Mouse (Mus musculus) G1E (cell line): ENCODE data around the gene Timmdc1. TPM values are rescaled to one million over a fixed set of nuclear protein-coding genes. Genes with fewer than 3 reads are reported as not detected.

ENCODE experiments used
- ATAC-seq: 2 replicates; pipeline ENCODE4 v1.8.0; 2016; ENCODE audit warnings: mild to moderate bottlenecking; ENCODE audit not compliant: insufficient number of reproducible peaks, poor library complexity, low FRiP score, severe bottlenecking; ENCODE audit errors: extremely low read depth
- DNase-seq: peaks from one replicate; pipeline ENCODE4 v3.0.0; 2012; ENCODE audit warnings: low spot score
- H3K27me3 ChIP-seq: 2 replicates; pipeline ENCODE4 v1.6.1; 2012; ENCODE audit warnings: mild to moderate bottlenecking, low read length, inconsistent platforms; ENCODE audit not compliant: insufficient read depth
- H3K36me3 ChIP-seq: replicated peaks from 2 replicates; pipeline ENCODE3; 2012; ENCODE audit warnings: mild to moderate bottlenecking, inconsistent platforms
- H3K4me1 ChIP-seq: 2 replicates; pipeline ENCODE4 v1.6.1; 2012; ENCODE audit warnings: low read depth, low read length, inconsistent platforms, mixed read lengths; ENCODE audit not compliant: insufficient read depth
- H3K4me3 ChIP-seq: 2 replicates; pipeline ENCODE4 v1.5.1; 2012; ENCODE audit warnings: low read depth, mild to moderate bottlenecking, inconsistent platforms, low read length, moderate library complexity, mixed read lengths
- H3K9me3 ChIP-seq: replicated peaks from 2 replicates; pipeline ENCODE4 v1.6.1; 2012; ENCODE audit warnings: inconsistent platforms
- CTCF ChIP-seq: IDR thresholded peaks from 2 replicates; pipeline ENCODE4 v1.5.1; 2012; ENCODE audit warnings: low read depth, low read length, inconsistent platforms, mixed read lengths
- GATA1 ChIP-seq: IDR thresholded peaks from 2 replicates; pipeline ENCODE4 v1.6.1; 2012; ENCODE audit warnings: borderline replicate concordance, low read length, inconsistent platforms, mixed read lengths
- GATA2 ChIP-seq: IDR thresholded peaks from 2 replicates; pipeline ENCODE4 v1.6.1; 2012; ENCODE audit warnings: low read depth, low read length, inconsistent platforms, borderline replicate concordance
- POLR2AphosphoS5 ChIP-seq: IDR thresholded peaks from 2 replicates; pipeline ENCODE4 v1.6.1; 2012; ENCODE audit warnings: low read depth, low read length, inconsistent platforms; ENCODE audit not compliant: insufficient replicate concordance
- TAL1 ChIP-seq: conservative IDR thresholded peaks from 2 replicates; pipeline ENCODE4 v1.6.1; 2012; ENCODE audit warnings: low read depth, low read length, inconsistent platforms, mixed read lengths
- polyA plus RNA-seq: library from polyadenylated mRNA; stranded (reverse); fragments of >175 nt; gene quantifications from 2 replicates; pipeline ENCODE4 v1.2.3, GENCODE M21; 2012
- total RNA-seq, 2 experiments: library from RNA; stranded (forward) in 1 of 2; stranded (reverse) in 1 of 2; fragments of 200-1000 nt in 1 of 2; fragments of >200 nt in 1 of 2; fragmentation: Nextera tagmentation in 1 of 2; gene quantifications; 2 replicates each; pipeline ENCODE4 v1.2.3; 2014 to 2017

Timmdc1 gene
- total and polyA plus RNA-seq, 3 experiments = 25.9 to 38.7 (median 27.0) TPM

DNA sequence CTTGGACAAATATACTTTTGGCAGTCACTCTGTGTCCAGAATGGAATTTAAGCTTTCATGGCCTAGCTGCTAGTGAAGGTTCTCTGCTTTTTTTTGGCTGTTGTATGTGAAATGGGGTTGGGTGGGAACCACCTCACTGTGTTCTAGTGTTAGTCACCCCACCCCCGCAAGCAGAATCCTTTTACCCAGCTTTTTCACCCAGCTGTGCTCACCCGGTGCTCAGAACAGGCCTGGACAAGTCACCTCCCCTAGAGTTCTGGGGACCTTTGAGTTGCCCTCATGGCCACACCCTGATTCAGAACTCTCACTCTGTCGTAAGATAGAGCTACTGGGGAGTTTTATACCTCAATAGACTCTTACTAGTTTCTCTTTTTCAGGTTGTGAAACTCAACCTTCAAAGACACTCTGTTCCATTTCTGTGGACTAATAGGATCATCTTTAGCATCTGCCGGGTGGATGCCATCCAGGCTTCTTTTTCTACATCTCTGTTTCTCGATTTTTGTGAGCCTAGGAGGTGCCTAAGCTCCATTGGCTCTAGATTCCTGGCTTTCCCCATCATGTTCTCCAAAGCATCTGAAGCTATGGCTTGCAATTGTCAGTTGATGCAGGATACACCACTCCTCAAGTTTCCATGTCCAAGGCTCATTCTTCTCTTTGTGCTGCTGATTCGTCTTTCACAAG is 63.7 kb downstream of the Timmdc1 start:
- Histone ChIP-seq H3K36me3 (no peaks in the 10 kb centered on the region), H3K9me3 (no peaks in the 10 kb centered on the region), H3K4me3 (peak overlapping the region; percentile 49; the same call in 1 of the 2 replicates), H3K27me3 (0 out of 2 replicates have a peak, but pooled peaks cover 2% of the 10 kb centered on the region), H3K4me1 (peaks cover 76% of the 10 kb centered on the region)
- ATAC-seq (peak; percentile 61; the same call in 1 of the 2 replicates), DNase-seq (peak; percentile 47)
- TF ChIP-seq CTCF = no peak
- TF ChIP-seq GATA2 = no peak
- no peak for TF ChIP-seq POLR2AphosphoS5
- no peak for TF ChIP-seq TAL1
- TF ChIP-seq GATA1 = no peak

DNA sequence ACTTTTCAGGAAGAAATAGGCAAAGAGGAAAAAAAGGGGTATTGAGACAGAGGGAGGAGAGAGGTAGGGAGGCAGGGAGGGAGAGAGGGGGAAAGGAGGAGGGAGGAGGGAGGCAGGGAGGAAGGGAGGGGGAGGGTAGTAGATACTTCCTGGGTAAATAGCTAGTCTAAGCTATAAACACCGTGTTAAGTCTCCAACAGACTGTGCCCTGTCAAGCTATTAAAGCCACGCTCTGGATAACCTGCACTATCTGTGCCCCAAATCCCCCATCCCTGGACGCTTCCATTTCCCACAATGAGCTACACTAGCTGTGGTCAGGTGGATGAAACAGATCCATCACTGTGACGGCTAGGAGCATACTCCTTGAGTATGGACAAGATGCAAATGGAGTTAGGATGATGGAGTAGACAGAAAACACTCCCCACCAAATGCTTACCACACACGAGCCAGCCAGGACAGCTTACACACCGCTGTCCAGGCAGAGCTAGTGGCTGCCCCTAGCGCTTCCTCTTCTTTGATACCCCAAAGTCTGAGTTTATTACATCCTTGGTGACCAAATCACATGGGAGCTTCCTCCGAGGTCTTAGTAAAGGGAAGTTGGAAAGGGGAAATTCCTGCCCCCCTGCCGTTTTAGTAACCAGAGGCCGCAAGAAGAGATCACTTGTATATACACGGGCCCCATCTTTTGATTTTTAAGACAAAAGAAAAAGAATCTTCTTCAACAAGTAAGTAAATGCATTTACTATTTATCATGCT is 65.5 kb downstream of the Timmdc1 start:
- ATAC-seq (no peak), DNase-seq (peak; percentile 45)
- peak overlapping the region; percentile 40 for H3K4me3 ChIP-seq
- H3K36me3 ChIP-seq = no peaks in the 10 kb centered on the region
- no peaks in the 10 kb centered on the region for H3K27me3 ChIP-seq
- H3K4me1 ChIP-seq = peaks cover 70% of the 10 kb centered on the region
- no peaks in the 10 kb centered on the region for H3K9me3 ChIP-seq
- TF ChIP-seq GATA1 (no peak), POLR2AphosphoS5 (no peak), GATA2 (no peak), TAL1 (no peak), CTCF (no peak)

- Histone ChIP-seq H3K4me1 (peaks cover 75% of the 10 kb centered on the region), H3K27me3 (no peaks in the 10 kb centered on the region), H3K9me3 (no peaks in the 10 kb centered on the region), H3K36me3 (peaks cover 5% of the 10 kb centered on the region), H3K4me3 (no peak within 1 kb of the TSS)
- no peak for ATAC-seq
- DNase-seq = no peak
- TF ChIP-seq TAL1 (no peak), CTCF (no peak), POLR2AphosphoS5 (no peak), GATA2 (no peak), GATA1 (no peak)
Observed at GRCm38 (mm10) chr16:38455511-38456418, 66.7 kb downstream of the Timmdc1 start, which contains the start of gene Cd80. TSS of gene Cd80 (plus strand) at chr16:38455561.

DNA sequence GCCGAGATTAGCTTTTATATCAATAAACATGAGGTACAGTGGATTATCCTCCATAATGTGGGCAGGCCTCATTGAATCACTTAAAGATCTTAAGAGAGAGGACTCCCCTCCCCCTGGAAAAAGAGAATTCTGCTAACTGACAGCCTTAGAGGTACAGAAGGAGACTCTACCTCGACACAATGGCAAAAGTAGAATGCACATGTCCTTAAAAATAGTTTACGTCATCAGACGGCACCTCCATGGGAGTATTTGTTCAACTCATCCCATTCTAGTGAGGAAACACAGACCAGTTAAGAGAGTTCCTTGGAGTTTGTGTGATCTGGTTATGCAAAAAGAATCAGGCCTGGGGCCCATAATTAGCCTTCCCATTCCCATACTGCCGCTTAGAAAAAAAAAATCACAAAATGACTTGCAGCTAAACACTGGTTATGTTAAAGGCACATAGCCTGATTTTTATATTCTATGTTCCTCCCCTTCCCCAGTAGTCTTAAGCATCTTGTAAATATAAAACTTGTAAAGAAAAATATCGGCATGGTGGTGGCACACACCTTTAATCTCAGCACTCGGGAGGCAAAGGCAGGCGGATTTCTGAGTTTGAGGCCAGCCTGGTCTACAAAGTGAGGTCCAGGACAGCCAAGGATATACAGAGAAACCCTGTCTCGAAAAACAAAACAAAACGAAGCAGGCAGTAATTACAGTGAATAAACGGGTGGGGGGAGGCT is 67.8 kb downstream of the Timmdc1 start:
- Histone ChIP-seq H3K27me3 (no peaks in the 10 kb centered on the region), H3K9me3 (no peaks in the 10 kb centered on the region), H3K36me3 (peaks cover 15% of the 10 kb centered on the region), H3K4me3 (no peak overlapping the region), H3K4me1 (peaks cover 85% of the 10 kb centered on the region)
- no peak for DNase-seq
- ATAC-seq = no peak
- no peak for TF ChIP-seq TAL1
- no peak for TF ChIP-seq GATA2

DNA sequence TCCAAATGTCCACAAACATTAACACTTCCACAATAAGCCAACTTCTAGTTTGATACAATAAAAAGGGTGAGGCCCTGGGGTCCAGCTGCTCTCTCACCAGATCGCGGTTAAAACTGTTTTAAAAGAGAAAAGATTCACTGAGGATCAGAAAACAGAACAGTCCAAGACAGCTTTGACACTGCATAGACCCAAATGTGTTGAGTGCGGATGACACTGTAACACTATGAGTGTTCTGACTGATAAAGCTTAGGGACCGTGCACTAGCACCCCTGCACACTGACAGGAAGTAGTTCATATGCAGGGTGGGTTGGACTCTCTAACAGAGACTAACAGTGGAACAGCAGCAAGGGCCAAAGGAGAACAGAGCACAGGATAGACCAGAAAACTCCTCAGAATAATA is 68.5 kb downstream of the Timmdc1 start:
- TF ChIP-seq POLR2AphosphoS5 = no peak
- TF ChIP-seq GATA1 = no peak
- no peak for TF ChIP-seq CTCF
- no peak for TF ChIP-seq TAL1
- TF ChIP-seq GATA2 = no peak
- Histone ChIP-seq H3K4me1 (peaks cover 86% of the 10 kb centered on the region), H3K4me3 (no peak overlapping the region; the same call in 1 of the 2 replicates), H3K36me3 (peaks cover 23% of the 10 kb centered on the region), H3K27me3 (no peaks in the 10 kb centered on the region), H3K9me3 (no peaks in the 10 kb centered on the region)
- peak; percentile 72 for ATAC-seq
- DNase-seq = no peak

DNA sequence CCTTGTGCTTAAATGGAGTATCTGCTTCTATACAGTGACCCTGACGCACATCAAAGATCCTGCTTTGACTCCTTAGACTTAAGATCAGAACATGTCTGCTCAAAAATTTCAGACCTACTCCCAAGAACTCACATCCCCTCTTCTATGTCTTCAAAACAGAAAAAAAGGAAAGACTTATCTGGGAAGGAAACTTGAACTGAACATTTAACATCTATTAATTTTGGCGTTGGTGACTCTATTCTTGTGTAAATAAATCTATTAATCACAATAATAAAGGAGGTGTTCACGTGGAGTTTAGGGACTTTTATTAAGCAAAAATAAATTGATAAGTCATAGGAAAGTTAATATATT is 69.3 kb downstream of the Timmdc1 start:
- no peak for DNase-seq
- H3K27me3 ChIP-seq = no peaks in the 10 kb centered on the region
- peaks cover 86% of the 10 kb centered on the region for H3K4me1 ChIP-seq
- H3K36me3 ChIP-seq = peaks cover 31% of the 10 kb centered on the region
- TF ChIP-seq TAL1 (no peak), POLR2AphosphoS5 (no peak), GATA1 (no peak), CTCF (no peak)
- no peak for ATAC-seq
- H3K9me3 ChIP-seq = no peaks in the 10 kb centered on the region
- peak overlapping the region; percentile 82 for H3K4me3 ChIP-seq
